Mouse (Mus musculus) liver, embryonic 13.5 days (tissue): ENCODE measurements around the gene Hsf5. TPM values are rescaled to one million over a fixed set of nuclear protein-coding genes. Genes with fewer than 3 reads are reported as not detected.

ENCODE experiments used
- ATAC-seq: fragments of 200-750 bp; cut with Nextera tagmentation; 2 replicates; pipeline ENCODE4 v1.8.0; 2017; ENCODE audit warnings: low read depth, mild to moderate bottlenecking, moderate number of reproducible peaks, moderate library complexity
- DNase-seq: peaks from one replicate; pipeline ENCODE4 v3.0.0; 2022
- H3K27ac ChIP-seq: fragments of 300-500 bp; sonication (generic); 2 replicates; pipeline ENCODE4 v1.5.1; 2015; ENCODE audit warnings: moderate library complexity, mild to moderate bottlenecking, inconsistent platforms
- H3K27me3 ChIP-seq: fragments of 300-500 bp; sonication (generic); 2 replicates; pipeline ENCODE4 v1.6.1; 2015; ENCODE audit warnings: mild to moderate bottlenecking, inconsistent platforms
- H3K36me3 ChIP-seq: fragments of 300-500 bp; sonication (generic); 2 replicates; pipeline ENCODE4 v1.6.1; 2015; ENCODE audit warnings: mild to moderate bottlenecking, inconsistent platforms
- H3K4me1 ChIP-seq: fragments of 300-500 bp; sonication (generic); replicated peaks from 2 replicates; pipeline ENCODE4 v1.6.1; 2015; ENCODE audit warnings: inconsistent platforms
- H3K4me2 ChIP-seq: fragments of 300-500 bp; sonication (generic); 2 replicates; pipeline ENCODE4 v1.6.1; 2015; ENCODE audit warnings: inconsistent platforms, mild to moderate bottlenecking, moderate library complexity
- H3K4me3 ChIP-seq: fragments of 300-500 bp; sonication (generic); replicated peaks from 2 replicates; pipeline ENCODE4 v1.5.1; 2015; ENCODE audit warnings: mild to moderate bottlenecking, inconsistent platforms
- H3K9ac ChIP-seq: fragments of 300-500 bp; sonication (generic); 2 replicates; pipeline ENCODE4 v1.6.1; 2015; ENCODE audit warnings: mild to moderate bottlenecking, inconsistent platforms
- H3K9me3 ChIP-seq: fragments of 300-500 bp; sonication (generic); replicated peaks from 2 replicates; pipeline ENCODE4 v1.6.1; 2016; ENCODE audit warnings: inconsistent platforms
- WGBS: fragments of 180-500 bp; shearing (Covaris S2); methylation state at CpG from one replicate; pipeline ENCODE4 v1.1.7; 2015; ENCODE audit not compliant: insufficient replicate concordance; 5-methylcytosine and 5-hydroxymethylcytosine counted together
- polyA plus RNA-seq: library from polyadenylated mRNA; unstranded; fragments of >200 nt; fragmentation: Nextera tagmentation; extraction: Ambion mirVana; gene quantifications from 2 replicates; pipeline ENCODE4 v1.2.1, GENCODE M21; 2015

Gene Hsf5
- polyA plus RNA-seq, 1 experiment from 2014 or later, result 0.03 TPM

GRCm38 (mm10) chr11:87675606-87676005, 58.6 kb downstream of the Hsf5 start:
- no peak overlapping the region for H3K4me3 ChIP-seq
- H3K4me1 ChIP-seq, result peaks cover 6% of the 10 kb centered on the region
- DNase-seq (no peak), ATAC-seq (no peak)
- WGBS, result 79% methylated on average over 6 of the region's 6 CpGs
- H3K27ac ChIP-seq, result no peak overlapping the region
- H3K36me3 ChIP-seq, result 0 out of 2 replicates have a peak, but pooled peaks cover 2% of the 10 kb centered on the region
- H3K4me2 ChIP-seq, result no peak overlapping the region
- H3K27me3 ChIP-seq, result no peaks in the 10 kb centered on the region
- no peak overlapping the region for H3K9ac ChIP-seq
- H3K9me3 ChIP-seq, result no peaks in the 10 kb centered on the region

GRCm38 (mm10) chr11:87677756-87678155, 60.8 kb downstream of the Hsf5 start:
- Histone ChIP-seq H3K4me3 (no peak overlapping the region), H3K4me1 (peaks cover 11% of the 10 kb centered on the region), H3K27me3 (no peaks in the 10 kb centered on the region), H3K36me3 (0 out of 2 replicates have a peak, but pooled peaks cover 2% of the 10 kb centered on the region), H3K9ac (no peak overlapping the region), H3K9me3 (no peaks in the 10 kb centered on the region), H3K27ac (no peak overlapping the region), H3K4me2 (no peak overlapping the region)
- 71% methylated on average over 5 of the region's 5 CpGs for WGBS
- DNase-seq (no peak), ATAC-seq (no peak)

GRCm38 (mm10) chr11:87678545-87678944, 61.6 kb downstream of the Hsf5 start:
- 0 out of 2 replicates have a peak, but pooled peaks cover 2% of the 10 kb centered on the region for H3K36me3 ChIP-seq
- WGBS, result 72% methylated on average over 4 of the region's 4 CpGs
- DNase-seq (no peak), ATAC-seq (no peak)
- no peak overlapping the region for H3K4me2 ChIP-seq
- H3K4me3 ChIP-seq, result no peak overlapping the region
- peaks cover 14% of the 10 kb centered on the region for H3K4me1 ChIP-seq
- H3K27me3 ChIP-seq, result no peaks in the 10 kb centered on the region
- H3K9me3 ChIP-seq, result no peaks in the 10 kb centered on the region
- H3K9ac ChIP-seq, result no peak overlapping the region
- H3K27ac ChIP-seq, result no peak overlapping the region

- no peak for ATAC-seq
- no peaks in the 10 kb centered on the region for H3K9me3 ChIP-seq
- no peak overlapping the region for H3K4me3 ChIP-seq
- no peak overlapping the region for H3K9ac ChIP-seq
- DNase-seq, result no peak
- H3K27me3 ChIP-seq, result no peaks in the 10 kb centered on the region
- no peak overlapping the region for H3K27ac ChIP-seq
- 70% methylated on average over 7 of the region's 7 CpGs for WGBS
- H3K4me2 ChIP-seq, result no peak overlapping the region
- H3K4me1 ChIP-seq, result peaks cover 12% of the 10 kb centered on the region
- H3K36me3 ChIP-seq, result 0 out of 2 replicates have a peak, but pooled peaks cover 2% of the 10 kb centered on the region
These were observed 62.0 kb downstream of the Hsf5 start for GRCm38 (mm10) chr11:87678976-87679375.

GRCm38 (mm10) chr11:87680786-87681185, 63.8 kb downstream of the Hsf5 start:
- no peaks in the 10 kb centered on the region for H3K36me3 ChIP-seq
- no peaks in the 10 kb centered on the region for H3K9me3 ChIP-seq
- no peak for ATAC-seq
- no peak overlapping the region for H3K4me2 ChIP-seq
- no peaks in the 10 kb centered on the region for H3K27me3 ChIP-seq
- H3K27ac ChIP-seq, result no peak overlapping the region
- no peak overlapping the region for H3K9ac ChIP-seq
- 76% methylated on average over 9 of the region's 9 CpGs for WGBS
- no peak for DNase-seq
- peaks cover 14% of the 10 kb centered on the region for H3K4me1 ChIP-seq
- H3K4me3 ChIP-seq, result no peak overlapping the region

- H3K9ac ChIP-seq, result no peak overlapping the region
- DNase-seq (no peak), ATAC-seq (no peak)
- no peaks in the 10 kb centered on the region for H3K9me3 ChIP-seq
- H3K27ac ChIP-seq, result peak overlapping the region; percentile 39; the same call in 1 of the 2 replicates
- H3K27me3 ChIP-seq, result no peaks in the 10 kb centered on the region
- H3K4me2 ChIP-seq, result no peak overlapping the region
- WGBS, result 75% methylated on average over 12 of the region's 12 CpGs
- no peak overlapping the region for H3K4me3 ChIP-seq
- H3K4me1 ChIP-seq, result peaks cover 22% of the 10 kb centered on the region
- no peaks in the 10 kb centered on the region for H3K36me3 ChIP-seq
These were observed 65.1 kb downstream of the Hsf5 start for GRCm38 (mm10) chr11:87682096-87682495.

GRCm38 (mm10) chr11:87682838-87683571, 66.0 kb downstream of the Hsf5 start:
- Histone ChIP-seq H3K27ac (no peak overlapping the region), H3K4me2 (no peak overlapping the region), H3K4me3 (no peak overlapping the region), H3K36me3 (no peaks in the 10 kb centered on the region), H3K4me1 (peaks cover 31% of the 10 kb centered on the region), H3K9me3 (no peaks in the 10 kb centered on the region), H3K9ac (no peak overlapping the region), H3K27me3 (no peaks in the 10 kb centered on the region)
- DNase-seq, result no peak
- no peak for ATAC-seq
- WGBS, result 51% methylated on average over 13 of the region's 13 CpGs

- no peak overlapping the region for H3K4me3 ChIP-seq
- H3K4me2 ChIP-seq, result no peak overlapping the region
- H3K27ac ChIP-seq, result peak overlapping the region; percentile 0; the same call in 1 of the 2 replicates
- no peaks in the 10 kb centered on the region for H3K27me3 ChIP-seq
- H3K36me3 ChIP-seq, result no peaks in the 10 kb centered on the region
- no peak for DNase-seq
- no peak for ATAC-seq
- H3K4me1 ChIP-seq, result peaks cover 63% of the 10 kb centered on the region
- no peak overlapping the region for H3K9ac ChIP-seq
- 49% methylated on average over 7 of the region's 7 CpGs for WGBS
- H3K9me3 ChIP-seq, result no peaks in the 10 kb centered on the region
These were observed 69.4 kb downstream of the Hsf5 start for GRCm38 (mm10) chr11:87686407-87686806.

GRCm38 (mm10) chr11:87687246-87688225, 70.6 kb downstream of the Hsf5 start:
- Histone ChIP-seq H3K4me1 (peaks cover 69% of the 10 kb centered on the region), H3K4me2 (no peak overlapping the region), H3K9me3 (no peaks in the 10 kb centered on the region), H3K27ac (no peak overlapping the region; the same call in 1 of the 2 replicates), H3K9ac (0 out of 2 replicates have a peak overlapping the region, but pooled peaks have one; percentile 27), H3K36me3 (no peaks in the 10 kb centered on the region), H3K27me3 (no peaks in the 10 kb centered on the region), H3K4me3 (no peak overlapping the region)
- ATAC-seq, result no peak
- DNase-seq, result no peak
- WGBS, result 48% methylated on average over 15 of the region's 15 CpGs

GRCm38 (mm10) chr11:87688478-87689203, 71.7 kb downstream of the Hsf5 start:
- Histone ChIP-seq H3K4me1 (peaks cover 61% of the 10 kb centered on the region), H3K9me3 (no peaks in the 10 kb centered on the region), H3K36me3 (no peaks in the 10 kb centered on the region), H3K9ac (no peak overlapping the region), H3K4me2 (peak overlapping the region; percentile 10; the same call in 1 of the 2 replicates), H3K27me3 (no peaks in the 10 kb centered on the region), H3K27ac (peak overlapping the region; percentile 15), H3K4me3 (no peak overlapping the region)
- ATAC-seq (no peak), DNase-seq (no peak)
- 77% methylated on average over 11 of the region's 11 CpGs for WGBS
